Mouse (Mus musculus) cerebellum, postnatal 4 days (tissue): ENCODE results near the gene Olfr23.
"Not testable (repeated sequence)": the region's sequence is repeated elsewhere in the genome, so short reads cannot be mapped to it uniquely, and the experiment has no call there.

ENCODE experiments used
- DNase-seq, 2 experiments: peaks; one replicate each; pipeline ENCODE4 v3.0.0; 2022; ENCODE audit warnings: low spot score in 2 of 2, mixed read lengths in 1 of 2

Gene Olfr23

GRCm38 (mm10) chr11:73936377-73936776 is at the start of gene Olfr23:
Olfr23 (plus strand) TSS chr11:73936677.
- DNase-seq = no peak

- DNase-seq = no peak
These were observed 45.8 kb upstream of the Olfr23 start, which contains the start of gene Olfr394 for GRCm38 (mm10) chr11:73890671-73891070. Olfr394 (minus strand) TSS chr11:73890771.

- not testable (repeated sequence) for DNase-seq
These were observed 27.3 kb upstream of the Olfr23 start, which contains the start of gene Olfr395 for GRCm38 (mm10) chr11:73909199-73909598. Olfr395 (minus strand) TSS chr11:73909299.

- DNase-seq = no peak
These were observed 24.0 kb downstream of the Olfr23 start, which contains the start of gene Olfr397 for GRCm38 (mm10) chr11:73960517-73960916. Olfr397 (plus strand) TSS chr11:73960817.

GRCm38 (mm10) chr11:73990307-73990706 is 53.8 kb downstream of the Olfr23 start, which contains the start of gene Olfr398:
Olfr398 (minus strand) TSS chr11:73990407.
- DNase-seq = no peak
